Mouse (Mus musculus) left cerebral cortex, adult 18-20 months (tissue): ENCODE results near the gene Olfr642. TPM values are rescaled to one million over a fixed set of nuclear protein-coding genes. Genes with fewer than 3 reads are reported as not detected.

Experiments
- DNase-seq, 2 experiments: peaks; one replicate each; pipeline ENCODE4 v3.0.0; 2021 to 2022; ENCODE audit warnings: low spot score in 2 of 2, mixed read lengths in 1 of 2
- long read RNA-seq, 2 experiments: library from polyadenylated mRNA; stranded (forward); transcript quantifications; one replicate each; pipeline ENCODE4 v2.0.0; 2021
- total RNA-seq, 2 experiments: library from RNA; stranded (reverse); gene quantifications; 2 replicates each; pipeline ENCODE4 v1.2.3; 2021

Olfr642 gene
- total RNA-seq = not detected
- long read RNA-seq, experiment 1 = 0 reads
- long read RNA-seq, experiment 2 = 0 reads

- no peak for DNase-seq
Measured at GRCm38 (mm10) chr7:104052566-104052965, at the start of gene Olfr642. Olfr642 (minus strand) TSS chr7:104052666.

DNA sequence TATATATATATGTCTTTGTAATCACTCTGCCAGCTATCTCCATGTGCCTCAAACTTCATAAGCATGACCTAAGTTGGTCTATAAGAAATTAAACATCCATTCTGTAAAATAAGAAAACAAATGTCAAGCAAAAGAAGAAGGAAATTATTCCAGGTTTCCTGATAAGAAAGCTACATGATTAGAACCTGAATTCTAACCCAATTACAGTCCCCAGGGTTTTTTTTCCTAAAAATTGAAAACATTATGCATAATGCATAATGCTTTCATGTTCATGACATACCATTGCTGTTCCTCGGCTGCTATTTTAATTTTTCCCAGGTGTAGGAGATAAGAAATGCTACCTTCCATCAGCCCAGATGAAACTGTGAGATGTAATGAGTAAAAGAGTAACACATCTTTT, 32.9 kb upstream of the Olfr642 start, which contains the start of gene Olfr645:
TSS of gene Olfr645 (minus strand) at position 101 of the 400 bp plus-strand sequence.
- DNase-seq = no peak

DNA sequence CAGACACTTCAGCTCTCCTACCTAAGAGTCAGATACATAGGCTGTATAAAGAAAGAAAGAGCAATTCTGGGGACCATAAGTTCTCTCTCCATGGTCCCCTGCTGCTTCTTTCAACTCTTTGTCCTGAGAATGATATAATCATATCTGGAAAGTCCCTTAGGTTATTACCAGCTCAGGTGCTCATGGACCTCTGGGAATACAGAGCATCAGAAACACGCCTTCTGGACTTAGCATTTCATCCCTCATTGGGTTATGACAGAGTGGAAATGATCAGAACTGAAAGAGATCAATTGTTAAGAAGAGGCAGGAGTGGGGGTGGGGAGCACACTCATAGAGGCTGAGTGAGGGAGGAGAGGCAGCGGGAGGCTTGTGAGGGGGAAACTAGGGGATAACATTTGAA, 19.3 kb upstream of the Olfr642 start, which contains the start of gene Olfr644:
TSS of gene Olfr644 (minus strand) at position 101 of the 400 bp plus-strand sequence.
- DNase-seq = no peak

- DNase-seq = no peak
Measured at GRCm38 (mm10) chr7:104061345-104061744, 8.9 kb upstream of the Olfr642 start, which contains the start of gene 4930516K23Rik. 4930516K23Rik (minus strand) TSS chr7:104061445.

DNA sequence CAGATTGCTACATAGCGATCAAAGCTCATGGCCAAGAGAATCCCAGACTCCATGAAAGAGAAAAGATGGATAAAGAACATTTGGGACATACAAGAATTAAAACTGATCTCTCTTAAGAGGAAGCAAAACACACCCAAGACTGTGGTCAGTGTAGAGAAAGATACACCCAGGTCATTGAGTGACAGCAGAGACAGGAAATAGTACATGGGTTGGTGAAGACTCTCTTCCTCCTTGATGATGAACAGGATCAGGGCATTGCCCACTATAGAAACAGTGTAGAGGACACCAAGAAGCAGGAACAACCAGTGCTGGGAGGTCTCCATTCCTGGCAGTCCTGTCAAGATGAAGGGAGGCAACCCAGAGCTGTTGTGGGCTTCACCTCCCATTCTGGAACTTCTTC, 6.7 kb upstream of the Olfr642 start:
- DNase-seq = no peak

DNA sequence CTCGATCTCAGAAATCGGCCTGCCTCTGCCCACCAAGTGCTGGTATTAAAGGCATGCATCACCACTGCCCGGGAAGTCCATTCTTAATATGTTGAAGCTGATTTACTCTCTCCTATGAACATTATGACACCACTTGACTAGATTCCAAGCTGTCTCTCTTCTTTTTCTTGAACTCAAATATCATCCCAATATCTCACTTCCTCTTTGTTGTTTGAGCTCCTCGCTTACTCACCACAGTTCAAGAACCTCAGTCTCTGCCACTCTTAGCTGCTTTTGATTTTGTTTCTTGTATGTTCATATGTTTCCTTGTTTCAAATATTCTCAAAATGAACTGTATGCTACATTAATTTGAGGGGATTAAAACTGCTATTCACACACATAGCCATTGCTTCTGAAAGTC, 1.7 kb downstream of the Olfr642 start:
- no peak for DNase-seq

GRCm38 (mm10) chr7:104035145-104035544, 17.3 kb downstream of the Olfr642 start, which contains the start of gene Olfr641:
Olfr641 (plus strand) TSS chr7:104035445.
- no peak for DNase-seq

DNA sequence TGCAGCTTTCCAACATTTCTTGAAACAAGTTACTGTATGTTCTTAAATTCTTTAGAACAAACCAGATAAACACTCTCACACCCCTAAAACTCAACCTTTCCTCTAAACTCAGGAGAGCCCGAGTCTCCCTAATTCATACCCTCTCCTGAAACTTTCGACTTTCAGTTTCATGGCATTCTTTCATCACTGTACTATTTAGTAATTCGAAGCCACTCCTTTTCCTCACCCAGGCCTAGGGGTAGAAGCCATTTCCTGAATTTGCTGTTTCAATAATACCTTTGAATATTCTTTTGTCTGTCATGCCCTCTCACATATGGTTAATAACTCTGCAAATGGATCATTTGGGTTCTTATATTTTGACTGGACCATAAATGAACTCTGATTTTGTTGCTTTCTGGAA, 25.5 kb downstream of the Olfr642 start:
- no peak for DNase-seq

DNA sequence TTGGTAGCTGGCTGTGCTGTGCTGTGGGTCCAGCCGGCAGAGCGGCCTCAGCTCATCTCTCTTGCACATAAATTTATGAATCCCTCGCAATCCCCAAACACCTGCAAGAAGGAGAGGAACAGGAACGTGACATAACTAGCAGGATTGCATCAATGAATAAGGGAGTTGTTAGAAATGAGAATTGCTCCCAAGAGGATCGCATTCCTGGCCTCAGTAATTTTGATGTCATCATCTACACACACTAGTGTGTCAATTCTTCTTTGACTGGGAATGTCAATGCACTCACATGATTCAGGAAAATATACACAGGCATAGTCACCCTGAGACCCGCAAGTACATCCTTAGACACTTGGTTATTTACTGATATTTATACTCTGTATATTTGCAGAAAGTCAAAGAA, 27.0 kb downstream of the Olfr642 start, which contains the start of gene Olfr640:
TSS of gene Olfr640 (minus strand) at position 101 of the 400 bp plus-strand sequence.
- no peak for DNase-seq

GRCm38 (mm10) chr7:104021651-104022050, 30.8 kb downstream of the Olfr642 start:
- no peak for DNase-seq

DNA sequence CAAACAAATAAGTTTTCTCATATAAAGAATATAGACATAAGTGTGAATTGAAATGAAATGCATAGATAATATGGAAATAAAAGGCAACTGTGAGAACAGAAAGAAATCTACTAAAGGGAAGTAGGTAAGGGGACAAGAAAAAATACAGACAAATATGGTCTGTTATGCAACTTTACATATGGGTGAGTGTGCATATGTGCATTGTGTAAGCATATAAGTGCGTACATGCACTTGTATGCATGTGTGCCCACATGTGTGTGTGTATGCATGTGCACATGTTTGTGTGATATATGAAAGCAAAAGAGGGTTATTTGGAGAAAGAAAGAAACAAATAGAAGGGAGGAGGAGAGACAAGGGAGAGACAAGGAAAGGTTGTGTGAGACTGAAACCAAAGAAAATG, 33.5 kb downstream of the Olfr642 start:
- no peak for DNase-seq

- DNase-seq = no peak
Measured at GRCm38 (mm10) chr7:104017203-104017602, 35.3 kb downstream of the Olfr642 start, which contains the start of gene Olfr639. Olfr639 (minus strand) TSS chr7:104017303.

DNA sequence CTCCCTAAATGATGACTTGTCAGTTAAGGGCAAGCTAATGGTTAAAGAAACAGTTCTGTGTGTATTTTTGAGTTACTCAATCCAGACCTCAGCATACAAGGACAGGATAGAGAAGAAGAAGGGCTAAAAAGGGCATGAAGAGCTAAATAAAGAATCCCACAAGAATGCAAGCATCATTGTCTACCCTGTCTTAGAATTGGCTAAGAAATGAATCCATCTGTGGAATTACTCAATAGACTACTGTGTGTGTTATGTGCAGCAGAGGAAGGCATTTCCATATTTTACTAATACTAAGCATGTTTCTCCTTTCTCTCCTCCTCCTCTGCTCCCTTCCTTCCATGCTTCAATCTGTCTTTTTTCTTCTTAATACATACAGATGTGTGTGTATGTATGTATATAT, 53.3 kb downstream of the Olfr642 start:
- no peak for DNase-seq

DNA sequence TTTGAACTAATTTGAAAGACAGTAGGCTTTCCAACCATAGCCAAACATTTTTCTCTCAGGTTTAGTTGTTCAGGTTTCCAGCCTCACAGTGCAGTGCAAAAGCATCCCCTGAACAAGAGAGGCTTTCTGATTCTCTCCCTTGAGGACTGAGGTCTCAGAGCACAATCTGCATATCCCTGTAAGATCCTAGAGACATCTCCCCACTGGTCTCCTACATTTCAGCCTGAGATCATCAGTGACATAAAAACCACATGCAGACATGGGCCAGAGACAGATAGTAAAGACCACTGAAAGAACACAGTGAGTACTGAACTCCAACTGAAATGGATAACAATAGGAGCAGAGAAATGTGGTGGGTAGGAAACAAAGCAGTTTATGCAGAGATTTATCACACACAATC, 54.0 kb downstream of the Olfr642 start, which contains the start of gene Olfr638:
TSS of gene Olfr638 (plus strand) at position 301 of the 400 bp plus-strand sequence.
- no peak for DNase-seq

Other genes with a start within 250 kb of the Olfr642 start
- gene Hbb-bt, start 238.7 kb downstream of the Olfr642 start, total RNA-seq = 10 to 100 TPM; 40.8 to 52.6 TPM
- gene Hbb-bs, start 224.6 kb downstream of the Olfr642 start, total RNA-seq = 100 to 1,000 TPM; 337 to 460 TPM
- gene Hbb-bh2, start 212.1 kb downstream of the Olfr642 start, total RNA-seq = not detected
- not detected for gene Hbb-bh1, start 209.5 kb downstream of the Olfr642 start, total RNA-seq
- not detected for gene Hbb-y, start 199.4 kb downstream of the Olfr642 start, total RNA-seq
- not detected for gene Olfr66, start 166.4 kb downstream of the Olfr642 start, total RNA-seq
- not detected for gene Olfr64, start 158.2 kb downstream of the Olfr642 start, total RNA-seq
- not detected for gene Olfr65, start 149.2 kb downstream of the Olfr642 start, total RNA-seq
- gene Olfr631, start 123.8 kb downstream of the Olfr642 start, total RNA-seq = not detected
- not detected for gene Olfr632, start 118.3 kb downstream of the Olfr642 start, total RNA-seq
- not detected for gene Olfr633, start 108.2 kb downstream of the Olfr642 start, total RNA-seq
- under 1 TPM in 1 of 2 experiments, not detected in 1; 0.05 TPM for gene Olfr635, start 81.5 kb downstream of the Olfr642 start, total RNA-seq
- not detected for gene Olfr638, start 53.9 kb downstream of the Olfr642 start, total RNA-seq
- gene Olfr639, start 35.4 kb downstream of the Olfr642 start, total RNA-seq = under 1 TPM; 0.07 to 0.09 TPM
- gene Olfr640, start 27.1 kb downstream of the Olfr642 start, total RNA-seq = not detected
- gene Olfr641, start 17.2 kb downstream of the Olfr642 start, total RNA-seq = not detected
- not detected for gene 4930516K23Rik, start 8.8 kb upstream of the Olfr642 start, total RNA-seq
- gene Olfr644, start 19.2 kb upstream of the Olfr642 start, total RNA-seq = not detected
- gene Olfr645, start 32.8 kb upstream of the Olfr642 start, total RNA-seq = not detected
- not detected for gene Olfr646, start 52.2 kb upstream of the Olfr642 start, total RNA-seq
- not detected for gene Ubqln5, start 77.2 kb upstream of the Olfr642 start, total RNA-seq
- not detected for gene Olfr643, start 84.7 kb upstream of the Olfr642 start, total RNA-seq
- gene Ubqln3, start 90.6 kb upstream of the Olfr642 start, total RNA-seq = not detected
- not detected for gene Ubqlnl, start 97.9 kb upstream of the Olfr642 start, total RNA-seq
- not detected for gene Olfm5, start 112.2 kb upstream of the Olfr642 start, total RNA-seq
- gene Olfr648, start 130.7 kb upstream of the Olfr642 start, total RNA-seq = under 1 TPM; 0.21 to 0.26 TPM
- not detected for gene Olfr649, start 143.3 kb upstream of the Olfr642 start, total RNA-seq
- gene Trim6, start 166.1 kb upstream of the Olfr642 start, total RNA-seq = not detected
- 1 to 10 TPM in 1 of 2 experiments, under 1 TPM in 1; 1.00 to 1.3 TPM for gene Trim34a, start 191.8 kb upstream of the Olfr642 start, total RNA-seq
- under 1 TPM; 0.37 to 0.63 TPM for gene Trim5, start 235.4 kb upstream of the Olfr642 start, total RNA-seq